Mouse (Mus musculus): ENCODE data around the gene Kcnk4.

GRCm38 (mm10) chr19:6912205-6912970, 21.9 kb downstream of the Kcnk4 start:
- TF ChIP-seq NRF1 (IDR thresholded peaks at IDR 0.05; ENCODE audit: insufficient read depth, low read depth, low read length, poor library complexity, severe bottlenecking) (no peak), GABPA (IDR thresholded peaks at IDR 0.05; ENCODE audit: low read depth, low read length) (no peak), MEF2A (IDR thresholded peaks at IDR 0.05; ENCODE audit: extremely low read depth, insufficient replicate concordance, low read depth, low read length, poor library complexity, severe bottlenecking) (no peak), POLR2A (IDR thresholded peaks at IDR 0.05; ENCODE audit: control insufficient read depth in 1 of 2, insufficient read depth in 1 of 2, low read depth in 1 of 2, low read length in 2 of 2, poor library complexity in 1 of 2) (no peak; a peak in 1 of 4 replicates), CTCF (IDR thresholded peaks at IDR 0.05 in 2 of 3, conservative IDR thresholded peaks at IDR 0.05 in 1 of 3; ENCODE audit: control insufficient read depth in 1 of 3, insufficient read depth in 1 of 3, low read depth in 2 of 3, low read length in 3 of 3, poor library complexity in 1 of 3, severe bottlenecking in 1 of 3) (no peak), GATA1 (IDR thresholded peaks at IDR 0.05; ENCODE audit: low read depth, low read length) (no peak), ETS1 (IDR thresholded peaks at IDR 0.05; ENCODE audit: low read depth, low read length) (no peak), CHD1 (IDR thresholded peaks at IDR 0.05; ENCODE audit: low read depth, low read length) (no peak)

Data from MEL (cell line).